Mouse (Mus musculus) lung, postnatal 0 days (tissue): ENCODE data around the gene Bglap.

Source experiments
- CTCF ChIP-seq: IDR thresholded peaks from 2 replicates; pipeline ENCODE4 v1.5.1; 2016; ENCODE audit warnings: antibody characterized with exemption, mild to moderate bottlenecking
- EP300 ChIP-seq: IDR thresholded peaks from 2 replicates; pipeline ENCODE4 v1.6.1; 2016; ENCODE audit warnings: antibody characterized with exemption, mild to moderate bottlenecking, control low read depth

DNA sequence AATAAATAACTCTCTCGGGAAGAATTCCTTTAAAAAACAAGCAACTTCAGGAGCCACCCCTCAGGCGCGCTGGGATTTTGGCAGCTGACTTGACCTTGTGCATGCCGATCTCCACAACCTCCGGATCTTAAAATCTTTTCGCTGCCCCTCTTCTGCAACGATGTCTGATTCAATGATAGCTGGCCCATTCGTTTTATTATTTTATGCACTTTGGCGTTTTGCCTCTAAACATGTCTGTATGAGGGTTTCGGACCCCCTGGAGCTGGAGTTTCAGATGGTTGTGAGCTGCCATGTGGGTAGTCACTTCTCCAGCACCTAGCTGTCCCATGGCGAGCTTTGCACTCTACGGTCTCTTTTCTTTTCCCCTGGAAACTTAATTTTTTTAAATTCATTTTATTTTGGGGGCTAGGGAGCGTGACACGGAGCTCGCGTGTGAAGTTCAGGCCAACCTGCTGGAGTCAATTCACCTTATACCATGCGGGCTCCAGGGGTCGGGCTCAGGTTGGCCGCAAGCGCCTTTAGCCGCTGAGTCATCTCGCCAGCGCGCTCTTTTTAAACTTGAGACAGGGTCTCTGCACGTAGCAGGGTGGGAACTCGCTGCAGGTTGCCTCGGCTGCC, 48.7 kb downstream of the Bglap start:
- no peak for TF ChIP-seq CTCF
- TF ChIP-seq EP300 = no peak
